Mouse (Mus musculus) splenic B cell, adult 2 months (primary cell): ENCODE data around the gene Macc1.
A peak's percentile ranks its signal among the peaks of the same experiment; 100 is the strongest.

Experiments used
- DNase-seq: peaks from one replicate; pipeline ENCODE4 v3.0.0-alpha.2; 2011; ENCODE audit warnings: low read depth, low spot score
- H3K27me3 ChIP-seq: 2 replicates; pipeline ENCODE4 v1.6.1; 2012; ENCODE audit warnings: mild to moderate bottlenecking, low read length, moderate library complexity, mixed read lengths; ENCODE audit not compliant: control insufficient read depth, poor library complexity, insufficient read depth, severe bottlenecking
- H3K36me3 ChIP-seq: 2 replicates; pipeline ENCODE4 v1.6.1; 2012; ENCODE audit warnings: mild to moderate bottlenecking, low read length, moderate library complexity, mixed read lengths; ENCODE audit not compliant: control insufficient read depth, poor library complexity, insufficient read depth, severe bottlenecking

Gene Macc1

GRCm38 (mm10) chr12:119410522-119410921 is 96.5 kb downstream of the Macc1 start:
- no peaks in the 10 kb centered on the region for H3K36me3 ChIP-seq
- DNase-seq: no peak
- H3K27me3 ChIP-seq: no peaks in the 10 kb centered on the region

GRCm38 (mm10) chr12:119410956-119411355 is 96.9 kb downstream of the Macc1 start:
- no peaks in the 10 kb centered on the region for H3K27me3 ChIP-seq
- DNase-seq: no peak
- no peaks in the 10 kb centered on the region for H3K36me3 ChIP-seq

GRCm38 (mm10) chr12:119411982-119412381 is 97.9 kb downstream of the Macc1 start:
- no peaks in the 10 kb centered on the region for H3K27me3 ChIP-seq
- no peaks in the 10 kb centered on the region for H3K36me3 ChIP-seq
- no peak for DNase-seq

- H3K27me3 ChIP-seq: no peaks in the 10 kb centered on the region
- no peak for DNase-seq
- H3K36me3 ChIP-seq: no peaks in the 10 kb centered on the region
Measured at GRCm38 (mm10) chr12:119415900-119416299, 101.8 kb downstream of the Macc1 start.

- no peak for DNase-seq
- no peaks in the 10 kb centered on the region for H3K36me3 ChIP-seq
Measured at GRCm38 (mm10) chr12:119425749-119426148, 111.7 kb downstream of the Macc1 start.

GRCm38 (mm10) chr12:119426182-119426886 is 112.3 kb downstream of the Macc1 start:
- no peaks in the 10 kb centered on the region for H3K36me3 ChIP-seq
- H3K27me3 ChIP-seq: no peaks in the 10 kb centered on the region

More at GRCm38 (mm10) chr12:119425749-119426148, 111.7 kb downstream of the Macc1 start:
- H3K27me3 ChIP-seq: no peaks in the 10 kb centered on the region

GRCm38 (mm10) chr12:119426887-119427204 is 112.8 kb downstream of the Macc1 start:
- Histone ChIP-seq H3K36me3 (no peaks in the 10 kb centered on the region), H3K27me3 (no peaks in the 10 kb centered on the region)
- peak; percentile 32 for DNase-seq

More at GRCm38 (mm10) chr12:119426182-119426886, 112.3 kb downstream of the Macc1 start:
- no peak for DNase-seq

- DNase-seq: no peak
- Histone ChIP-seq H3K27me3 (no peaks in the 10 kb centered on the region), H3K36me3 (no peaks in the 10 kb centered on the region)
Measured at GRCm38 (mm10) chr12:119440720-119441119, 126.7 kb downstream of the Macc1 start.

- DNase-seq: no peak
- Histone ChIP-seq H3K27me3 (no peaks in the 10 kb centered on the region), H3K36me3 (no peaks in the 10 kb centered on the region)
Measured at GRCm38 (mm10) chr12:119450116-119450515, 136.0 kb downstream of the Macc1 start.

- no peaks in the 10 kb centered on the region for H3K36me3 ChIP-seq
- DNase-seq: no peak
Measured at GRCm38 (mm10) chr12:119451232-119451631, 137.2 kb downstream of the Macc1 start.

GRCm38 (mm10) chr12:119454076-119454475 is 140.0 kb downstream of the Macc1 start:
- no peak for DNase-seq
- Histone ChIP-seq H3K36me3 (no peaks in the 10 kb centered on the region), H3K27me3 (no peaks in the 10 kb centered on the region)

More at GRCm38 (mm10) chr12:119451232-119451631, 137.2 kb downstream of the Macc1 start:
- no peaks in the 10 kb centered on the region for H3K27me3 ChIP-seq

GRCm38 (mm10) chr12:119464040-119464939 is 150.2 kb downstream of the Macc1 start:
- H3K27me3 ChIP-seq: no peaks in the 10 kb centered on the region
- no peaks in the 10 kb centered on the region for H3K36me3 ChIP-seq
- no peak for DNase-seq

- Histone ChIP-seq H3K27me3 (no peaks in the 10 kb centered on the region), H3K36me3 (no peaks in the 10 kb centered on the region)
- no peak for DNase-seq
Measured at GRCm38 (mm10) chr12:119464940-119465245, 150.8 kb downstream of the Macc1 start.

- Histone ChIP-seq H3K36me3 (no peaks in the 10 kb centered on the region), H3K27me3 (no peaks in the 10 kb centered on the region)
- DNase-seq: no peak
Measured at GRCm38 (mm10) chr12:119467656-119468055, 153.6 kb downstream of the Macc1 start.

- Histone ChIP-seq H3K27me3 (no peaks in the 10 kb centered on the region), H3K36me3 (no peaks in the 10 kb centered on the region)
- peak; percentile 44 for DNase-seq
Measured at GRCm38 (mm10) chr12:119470260-119470659, 156.2 kb downstream of the Macc1 start.
